Mouse (Mus musculus): Measurements from ENCODE around the gene Ctnna3.
"Not testable (repeated sequence)": the region's sequence is repeated elsewhere in the genome, so short reads cannot be mapped to it uniquely, and the experiment has no call there.

The Ctnna3 gene

DNA sequence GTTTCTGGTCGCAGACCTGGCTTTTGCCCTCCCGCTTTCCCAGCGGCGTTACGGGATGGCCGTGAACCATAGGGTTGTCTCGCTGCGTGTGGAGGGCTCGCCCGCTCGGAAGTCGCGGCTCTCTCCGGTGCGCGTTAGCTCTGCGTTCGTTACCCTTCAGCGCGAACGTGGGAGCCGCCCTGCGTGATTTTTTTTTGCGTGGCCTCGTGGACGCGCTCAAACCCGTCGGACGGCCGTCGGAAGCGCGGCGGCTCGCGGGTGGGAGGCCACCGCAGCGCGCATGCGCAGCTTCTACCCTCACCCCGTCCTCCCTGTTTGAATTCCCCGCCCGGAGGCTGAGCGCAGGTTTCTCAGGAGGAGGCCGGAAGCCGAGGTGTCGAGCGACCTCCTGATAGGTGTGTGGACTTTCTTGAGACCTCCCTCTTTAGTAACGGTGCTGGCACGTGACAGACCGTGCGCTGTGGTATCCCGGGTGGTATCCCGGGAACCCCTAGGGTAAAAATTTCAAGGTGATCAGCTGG, at the start of gene Ctnna3:
Gene Ctnna3, plus strand, starts transcription at position 314 of the 521 bp plus-strand sequence.
- DNase-seq = peak; percentile 97

DNA sequence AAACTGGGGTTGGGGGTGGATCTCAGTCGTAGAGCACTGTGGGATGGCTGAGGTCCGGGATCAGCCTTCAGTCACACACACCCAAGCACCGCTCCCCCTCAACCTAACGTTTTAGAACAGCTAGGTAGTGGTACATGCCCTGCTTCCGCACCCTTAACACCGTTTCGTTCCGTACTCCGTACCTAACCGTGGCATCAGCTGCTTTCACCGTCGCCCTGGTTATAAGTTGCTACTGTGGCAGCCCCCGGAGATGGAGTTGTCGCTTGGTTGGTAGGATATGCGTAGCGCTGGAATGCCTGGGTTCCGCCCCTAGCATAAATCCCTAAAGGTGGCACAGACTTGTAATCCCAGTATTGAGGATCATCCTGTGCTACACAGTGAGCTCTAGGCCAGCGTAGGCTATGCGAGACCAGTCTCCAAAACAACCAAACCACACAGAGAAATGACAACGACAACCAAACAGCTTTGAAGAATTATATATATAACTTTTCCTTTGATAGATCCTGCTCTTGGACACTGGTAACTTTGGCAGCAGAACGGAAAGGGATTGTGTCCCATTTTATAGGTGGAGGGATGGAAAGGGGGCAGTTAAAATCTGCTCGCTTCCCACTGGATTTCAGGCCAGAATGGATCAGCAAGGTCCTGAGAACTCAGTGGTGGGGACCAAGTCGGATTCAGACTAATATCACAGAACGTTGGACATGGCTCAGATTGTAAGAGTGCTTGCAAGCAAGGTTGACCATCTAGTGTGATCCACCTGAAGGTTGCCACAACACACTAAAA, 48.2 kb upstream of the Ctnna3 start, which contains the start of gene Sirt1:
Gene Sirt1, minus strand, starts transcription at position 207 of the 783 bp plus-strand sequence.
- peak; percentile 19 for DNase-seq

DNA sequence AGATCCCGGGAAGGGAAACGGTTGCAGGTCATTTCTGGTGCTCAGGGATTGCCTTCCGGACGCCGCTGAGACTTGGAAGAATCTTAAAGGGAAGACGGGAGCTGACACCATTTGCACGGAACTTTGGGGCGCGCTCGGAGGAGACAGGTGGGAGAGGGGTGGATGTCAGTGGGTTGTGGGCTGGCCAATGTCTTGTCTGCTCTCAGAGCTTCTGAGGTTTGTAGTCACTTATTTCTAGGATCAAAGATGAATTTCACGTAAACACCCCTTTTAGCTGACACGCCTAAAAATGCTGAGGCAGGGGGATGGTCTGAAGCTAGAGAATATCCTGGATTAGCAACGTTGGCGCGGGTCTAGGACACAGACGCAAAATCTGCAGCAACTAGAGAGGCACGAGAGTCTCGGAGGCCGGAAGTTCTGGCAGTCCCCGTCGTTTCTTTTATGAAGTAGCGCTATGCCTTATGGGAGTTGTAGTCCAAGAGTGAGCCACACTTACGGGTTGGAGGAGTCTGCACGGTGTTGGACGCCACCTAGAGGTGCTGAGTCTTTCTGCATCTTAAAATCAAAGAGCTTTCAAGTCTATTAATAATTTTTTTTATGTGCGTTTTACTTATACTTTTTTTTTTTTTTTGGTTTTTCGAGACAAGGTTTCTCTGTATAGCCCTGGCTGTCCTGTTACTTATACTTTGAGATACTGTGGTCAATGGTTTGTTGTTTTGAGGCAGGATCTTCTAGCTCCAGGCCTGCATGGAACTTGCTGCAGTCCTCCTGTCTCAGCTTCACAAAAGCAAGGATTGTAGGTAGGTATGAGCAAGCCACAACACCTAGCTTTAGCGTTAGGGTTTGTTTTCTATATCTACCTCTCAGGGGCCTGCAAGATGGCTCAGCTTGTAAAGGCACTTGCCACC, 47.3 kb upstream of the Ctnna3 start, which contains the start of gene Dnajc12:
Gene Dnajc12, plus strand, starts transcription at position 72 of the 908 bp plus-strand sequence.
- DNase-seq = peak; percentile 99

DNA sequence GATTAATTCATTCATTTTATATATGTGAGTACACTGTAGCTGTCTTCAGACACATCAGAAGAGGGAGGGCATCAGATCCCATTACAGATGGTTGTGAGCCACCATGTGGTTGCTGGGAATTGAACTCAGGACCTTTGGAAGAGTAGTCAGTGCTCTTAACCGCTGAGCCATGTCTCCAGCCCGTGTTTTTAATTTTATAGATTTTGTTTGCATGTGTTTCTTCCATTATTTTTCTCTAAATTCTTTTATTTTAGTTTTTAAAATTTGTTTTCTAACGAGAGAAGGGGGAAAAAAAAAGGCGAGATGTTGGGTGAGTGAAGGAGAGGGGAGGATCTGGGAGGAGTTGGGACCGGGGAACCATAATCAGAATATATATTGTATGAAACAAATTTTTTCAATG, 44.0 kb upstream of the Ctnna3 start:
- DNase-seq = not testable (repeated sequence)

DNA sequence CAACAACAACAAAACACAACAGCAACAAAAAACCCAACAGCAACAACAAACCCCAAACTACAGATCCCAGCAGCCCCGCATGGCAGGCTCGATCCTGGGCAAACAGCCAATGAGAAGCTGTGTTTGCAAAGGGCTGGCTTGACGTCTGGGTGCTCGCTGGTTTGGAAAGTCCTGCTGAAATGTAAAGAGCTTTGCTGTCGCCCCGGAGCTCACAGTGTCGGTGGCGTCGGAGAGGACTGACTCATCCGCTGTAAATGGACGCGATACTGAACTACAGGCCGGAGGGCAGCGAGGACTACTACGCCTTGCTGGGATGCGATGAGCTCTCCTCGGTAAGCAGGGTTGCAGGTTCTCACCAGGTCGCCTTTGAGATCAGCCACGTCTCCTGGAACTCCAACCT, 43.5 kb upstream of the Ctnna3 start:
- peak; percentile 93 for DNase-seq

DNA sequence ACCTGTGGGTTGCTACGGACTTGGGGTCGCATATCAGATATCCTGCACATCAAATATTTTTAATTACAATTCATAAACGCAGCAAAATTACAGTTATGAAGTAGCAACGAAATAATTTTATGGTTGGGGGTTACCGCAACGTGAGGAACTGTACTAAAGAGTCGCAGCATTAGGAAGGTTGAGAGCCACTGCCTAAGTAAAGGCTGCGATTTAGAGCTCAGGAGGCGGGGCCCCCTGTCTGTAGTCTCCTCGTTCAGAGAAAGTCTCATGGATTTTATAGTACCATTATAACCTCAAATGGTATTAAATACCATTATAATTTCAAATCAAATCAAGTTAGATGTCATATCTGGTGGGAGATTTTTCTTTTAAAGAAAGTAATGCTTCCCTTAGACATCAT, 42.9 kb upstream of the Ctnna3 start:
- no peak for DNase-seq

DNA sequence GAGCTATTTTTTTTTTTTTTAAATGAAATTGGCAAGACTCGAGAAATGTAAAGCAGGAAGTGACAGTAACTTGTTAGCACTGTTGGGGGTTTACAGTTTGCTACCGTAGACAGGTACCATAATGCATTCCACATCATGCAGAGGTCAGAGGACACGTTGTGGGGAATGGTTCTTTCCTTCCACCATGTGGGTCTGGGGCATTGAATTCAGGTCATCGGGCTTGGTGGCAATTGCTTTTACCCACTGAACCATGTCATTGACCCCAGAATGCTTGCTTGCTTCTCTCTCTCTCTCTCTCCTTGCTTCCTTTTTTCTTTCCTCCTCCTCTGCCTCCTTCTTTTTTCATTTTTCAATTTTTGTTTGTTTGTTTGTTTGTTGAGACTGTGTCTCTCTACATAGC, 41.0 kb upstream of the Ctnna3 start:
- peak; percentile 23 for DNase-seq

DNA sequence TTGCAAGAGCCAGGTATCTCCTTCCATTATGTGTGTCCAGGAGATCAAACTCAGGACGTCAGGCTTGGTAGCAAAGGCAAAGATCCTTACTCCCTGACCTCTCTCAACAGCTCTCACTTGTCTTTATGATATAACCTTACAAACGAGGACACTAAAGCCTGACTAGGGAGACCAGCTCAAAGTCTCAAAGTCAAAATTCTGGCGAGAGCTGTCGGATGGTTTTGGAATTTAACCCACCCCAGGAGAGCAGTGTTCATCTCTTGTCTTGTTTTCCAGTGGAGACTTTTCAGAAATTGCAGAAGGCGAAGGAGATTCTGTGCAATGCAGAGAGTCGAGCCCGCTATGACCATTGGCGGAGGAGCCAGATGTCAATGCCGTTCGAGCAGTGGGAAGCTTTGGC, 32.9 kb upstream of the Ctnna3 start:
- no peak for DNase-seq

DNA sequence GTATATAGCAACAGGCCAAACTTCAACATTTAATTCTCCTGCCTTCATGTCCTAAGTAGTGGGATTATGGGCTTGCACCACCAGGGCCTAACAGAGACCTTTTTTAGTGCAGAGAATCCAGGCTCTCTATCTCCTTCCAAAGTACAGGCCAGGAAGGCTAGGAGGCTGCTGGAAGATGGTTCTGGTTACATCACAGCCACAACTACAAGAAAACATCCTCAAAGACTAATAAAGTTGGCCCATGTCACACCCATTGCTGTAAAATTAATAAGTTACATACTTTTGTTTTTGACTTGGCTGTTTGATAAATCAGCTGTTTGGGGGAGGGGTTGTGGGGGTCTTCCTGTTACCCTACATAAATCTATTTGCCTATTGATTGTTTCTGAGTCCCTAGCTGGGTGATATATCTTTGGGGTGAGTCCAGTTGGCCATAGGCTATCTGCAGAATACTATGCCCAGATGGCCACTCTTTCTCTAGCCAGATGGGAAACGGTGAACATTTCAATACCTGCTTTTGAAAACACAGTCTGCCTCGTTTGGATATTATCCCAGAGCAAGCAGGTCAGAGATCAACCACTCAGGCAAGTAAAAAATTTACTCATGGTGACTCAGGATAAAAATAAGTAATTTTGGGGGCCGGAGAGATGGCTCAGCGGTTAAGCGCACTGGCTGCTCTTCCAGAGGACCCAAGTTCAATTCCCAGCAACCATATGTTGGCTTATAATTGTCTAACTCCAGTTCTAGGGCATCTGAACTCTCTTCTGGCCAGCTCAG, 27.0 kb upstream of the Ctnna3 start:
- no peak for DNase-seq

DNA sequence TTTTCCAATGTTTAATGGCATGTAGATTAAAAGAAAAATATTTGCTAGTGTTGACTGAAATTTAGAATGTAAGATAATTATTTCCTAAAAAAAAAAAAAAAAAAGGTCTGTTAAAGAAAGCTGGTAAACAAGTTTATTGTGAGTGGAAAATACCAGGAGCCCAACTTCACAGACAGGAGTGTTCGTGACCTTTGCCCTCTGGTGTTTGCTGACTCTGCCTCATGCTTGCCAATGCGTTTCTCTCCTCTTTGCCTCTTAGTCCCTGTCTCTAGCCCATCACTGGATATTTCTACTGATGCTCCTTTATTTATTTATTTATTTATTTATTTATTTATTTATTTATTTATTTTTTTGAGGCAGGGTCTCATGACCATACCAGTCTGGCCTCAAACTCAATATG, 26.3 kb upstream of the Ctnna3 start:
- no peak for DNase-seq

DNA sequence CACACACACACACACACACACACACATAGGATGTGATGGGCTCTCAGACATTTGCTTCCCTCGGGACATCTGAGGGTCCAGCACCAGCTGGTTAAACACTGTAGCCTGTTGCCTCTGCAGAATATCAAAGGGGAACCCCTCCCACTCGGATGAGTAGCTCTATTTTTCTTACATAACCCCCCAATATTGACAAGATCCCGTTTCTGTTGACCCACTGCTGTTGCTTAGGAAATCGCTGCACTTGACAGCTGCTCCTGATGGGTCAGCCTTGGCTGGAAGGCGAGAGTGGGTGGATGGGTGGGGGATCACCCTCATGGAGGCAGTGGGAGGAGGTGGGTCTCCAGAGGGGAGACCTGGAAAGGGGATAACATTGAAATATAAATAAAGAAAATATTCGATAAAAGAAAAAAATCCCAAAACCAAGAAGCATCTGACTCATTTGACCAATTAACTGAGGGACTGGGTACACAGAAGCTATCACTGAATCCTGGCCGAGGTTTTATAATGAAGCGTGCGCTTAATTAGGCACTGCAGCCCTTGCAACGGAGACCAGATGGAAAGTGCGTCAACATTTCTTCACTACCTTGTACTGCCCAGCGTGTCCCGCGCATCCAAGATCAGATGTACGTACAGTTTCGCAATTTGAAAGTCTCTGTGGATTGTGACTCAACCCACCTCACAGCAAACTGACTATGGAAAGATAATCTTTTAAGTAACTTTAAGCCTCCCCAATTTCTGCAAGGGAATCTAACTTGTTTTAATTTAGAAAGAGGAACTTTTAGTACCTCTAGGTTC, 19.5 kb upstream of the Ctnna3 start:
- DNase-seq = peak; percentile 37

DNA sequence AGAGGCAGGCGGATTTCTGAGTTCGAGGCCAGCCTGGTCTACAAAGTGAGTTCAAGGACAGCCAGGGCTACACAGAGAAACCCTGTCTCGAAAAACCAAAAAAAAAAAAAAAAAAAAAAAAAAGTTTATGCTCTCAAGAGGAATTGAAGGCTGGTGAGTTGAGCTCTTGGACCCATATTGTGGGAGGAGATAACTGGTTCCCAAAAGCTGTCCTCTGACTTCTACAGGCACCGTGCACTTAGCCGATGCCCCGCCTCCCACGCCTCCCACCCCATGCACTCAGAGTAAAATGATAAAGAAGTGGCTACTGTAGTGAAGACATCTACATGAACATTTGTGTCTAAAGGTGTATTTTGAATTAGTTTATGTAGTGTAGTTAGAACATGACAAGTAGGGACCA, 18.2 kb upstream of the Ctnna3 start:
- DNase-seq = not testable (repeated sequence)

DNA sequence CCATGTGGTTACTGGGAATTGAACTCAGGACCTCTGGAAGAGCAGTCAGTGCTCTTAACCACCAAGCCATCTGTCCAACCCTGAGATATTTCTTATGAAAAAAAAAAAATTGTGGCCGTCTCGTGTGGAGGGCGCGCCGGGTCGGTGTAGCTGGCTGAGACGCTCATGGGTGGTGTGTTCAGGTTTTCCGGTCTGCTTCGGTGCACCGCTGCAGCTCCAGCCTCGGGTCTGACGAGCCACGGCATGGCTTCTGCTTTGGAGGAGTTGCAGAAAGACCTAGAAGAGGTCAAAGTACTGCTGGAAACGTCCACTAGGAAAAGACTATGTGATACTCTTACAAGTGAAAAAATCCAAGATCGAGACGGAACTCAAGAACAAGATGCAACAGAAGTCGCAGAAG, 17.1 kb upstream of the Ctnna3 start:
- DNase-seq = no peak

DNA sequence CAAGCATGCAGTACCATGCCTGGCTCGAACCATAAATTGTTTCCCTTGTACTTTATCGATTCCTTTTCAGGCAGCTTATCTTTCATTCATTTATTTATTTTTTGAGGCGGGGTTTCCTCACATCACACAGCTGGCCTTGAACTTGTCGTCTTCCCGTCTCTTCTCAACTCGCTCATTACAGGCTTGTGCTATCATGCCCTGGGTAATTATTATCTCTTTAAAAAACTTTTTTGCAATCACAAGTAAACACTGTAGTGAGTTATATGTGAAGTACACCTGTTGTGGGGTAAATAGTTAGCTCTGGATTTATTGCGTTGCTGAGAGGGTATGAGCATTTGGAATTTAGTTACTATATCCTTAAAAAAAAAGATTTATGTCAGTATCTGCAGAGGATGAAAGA, 14.6 kb upstream of the Ctnna3 start:
- no peak for DNase-seq

DNA sequence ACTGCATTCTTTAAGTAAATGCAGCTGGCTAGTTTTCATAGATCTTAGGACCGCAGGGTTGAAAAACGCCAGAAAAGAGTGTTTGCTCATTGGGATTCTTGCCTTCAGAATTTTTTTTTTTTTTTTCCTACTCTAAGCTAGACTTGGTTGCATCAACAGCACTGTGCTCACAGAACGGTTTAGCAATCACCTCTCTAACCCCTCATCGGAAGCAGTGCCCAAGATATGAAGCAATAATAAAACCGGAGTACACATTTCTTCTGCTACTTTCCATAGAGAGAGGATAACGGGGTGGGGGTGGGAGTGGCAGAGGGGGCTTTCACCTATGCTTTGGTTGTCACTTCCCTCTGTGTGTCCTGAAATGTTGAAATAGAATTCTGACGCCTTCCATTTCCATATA, 14.0 kb upstream of the Ctnna3 start:
- DNase-seq = no peak

DNA sequence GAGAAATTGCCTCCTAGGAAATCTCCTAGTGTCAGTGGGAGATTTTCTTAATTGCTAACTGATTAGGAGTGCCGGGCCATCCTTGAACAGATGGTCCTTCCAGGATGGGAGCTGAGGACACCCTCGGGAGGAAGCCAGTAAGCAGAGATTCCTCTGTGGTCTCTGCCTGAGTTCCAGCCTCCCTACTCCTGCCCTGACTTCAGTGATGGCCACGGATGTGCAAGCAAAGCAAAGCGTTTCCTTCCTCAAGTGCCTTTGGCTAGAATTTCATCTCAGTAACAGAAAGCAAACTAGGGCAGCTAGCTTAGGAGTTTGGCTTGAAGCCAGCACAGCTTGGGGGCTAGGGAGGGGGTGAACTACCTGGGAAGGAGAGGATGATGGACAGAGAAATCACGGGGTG, 12.8 kb upstream of the Ctnna3 start:
- peak; percentile 32 for DNase-seq

DNA sequence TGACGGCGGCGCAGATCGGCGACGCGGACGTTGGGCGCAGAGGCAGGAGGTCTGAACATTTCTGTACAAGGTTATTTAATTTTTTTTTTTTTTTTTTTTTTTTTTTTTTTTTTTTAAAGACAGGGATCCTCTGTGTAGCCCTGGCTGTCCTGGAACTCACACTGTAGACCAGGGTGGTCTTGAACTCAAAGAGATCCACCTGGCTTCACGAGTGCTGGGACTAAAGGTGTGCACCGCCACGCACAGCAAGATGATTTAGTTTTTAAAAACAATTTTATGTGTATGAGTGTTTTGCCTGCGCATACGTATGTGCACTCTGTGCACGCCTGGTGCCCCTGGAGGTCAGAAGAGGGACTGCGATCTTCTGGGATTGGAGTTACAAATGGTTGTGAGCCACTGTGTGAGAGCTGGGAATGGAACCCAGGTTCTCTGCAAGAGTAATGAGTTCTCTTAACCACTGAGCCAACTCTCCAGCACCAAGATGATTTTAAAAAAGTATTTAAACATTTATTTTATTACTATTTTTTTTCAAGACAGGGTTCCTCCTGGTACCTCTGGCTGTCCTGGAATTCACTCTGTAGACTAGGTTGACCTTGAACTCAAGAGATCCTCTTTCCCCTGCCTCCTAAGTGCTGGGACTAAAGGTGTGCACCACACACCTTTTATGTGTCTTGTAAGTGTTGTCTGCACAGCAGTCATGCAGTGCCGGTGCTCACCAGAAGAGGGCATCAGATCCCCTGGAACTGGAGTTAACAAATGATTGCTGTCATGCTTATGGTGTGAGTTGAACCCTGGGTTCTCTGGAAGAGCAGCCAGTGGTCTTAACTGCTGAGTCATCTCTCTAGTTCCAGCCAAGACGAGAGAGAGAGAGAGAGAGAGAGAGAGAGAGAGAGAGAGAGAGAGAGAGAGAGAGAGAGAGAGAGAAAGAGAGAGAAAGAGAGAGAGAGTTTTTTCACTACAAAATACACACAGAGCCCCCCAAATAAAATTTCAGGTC, 7.9 kb upstream of the Ctnna3 start, which contains the start of gene Gm7075:
Gene Gm7075, minus strand, starts transcription at position 51 of the 997 bp plus-strand sequence.
- DNase-seq = peak; percentile 44

DNA sequence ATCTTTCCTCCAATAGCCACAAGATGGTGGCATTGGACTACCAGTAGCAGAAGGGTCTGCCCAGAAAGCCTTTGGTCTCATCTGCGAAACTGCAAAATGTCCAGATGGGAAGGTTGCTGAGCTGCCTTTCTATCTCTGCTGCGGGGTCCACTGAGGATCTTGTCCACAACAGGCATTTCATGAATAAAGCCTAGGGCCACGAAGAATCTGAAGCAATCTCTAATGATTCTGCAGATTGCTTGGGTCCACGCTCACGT, 7.2 kb upstream of the Ctnna3 start:
- peak; percentile 11 for DNase-seq

DNA sequence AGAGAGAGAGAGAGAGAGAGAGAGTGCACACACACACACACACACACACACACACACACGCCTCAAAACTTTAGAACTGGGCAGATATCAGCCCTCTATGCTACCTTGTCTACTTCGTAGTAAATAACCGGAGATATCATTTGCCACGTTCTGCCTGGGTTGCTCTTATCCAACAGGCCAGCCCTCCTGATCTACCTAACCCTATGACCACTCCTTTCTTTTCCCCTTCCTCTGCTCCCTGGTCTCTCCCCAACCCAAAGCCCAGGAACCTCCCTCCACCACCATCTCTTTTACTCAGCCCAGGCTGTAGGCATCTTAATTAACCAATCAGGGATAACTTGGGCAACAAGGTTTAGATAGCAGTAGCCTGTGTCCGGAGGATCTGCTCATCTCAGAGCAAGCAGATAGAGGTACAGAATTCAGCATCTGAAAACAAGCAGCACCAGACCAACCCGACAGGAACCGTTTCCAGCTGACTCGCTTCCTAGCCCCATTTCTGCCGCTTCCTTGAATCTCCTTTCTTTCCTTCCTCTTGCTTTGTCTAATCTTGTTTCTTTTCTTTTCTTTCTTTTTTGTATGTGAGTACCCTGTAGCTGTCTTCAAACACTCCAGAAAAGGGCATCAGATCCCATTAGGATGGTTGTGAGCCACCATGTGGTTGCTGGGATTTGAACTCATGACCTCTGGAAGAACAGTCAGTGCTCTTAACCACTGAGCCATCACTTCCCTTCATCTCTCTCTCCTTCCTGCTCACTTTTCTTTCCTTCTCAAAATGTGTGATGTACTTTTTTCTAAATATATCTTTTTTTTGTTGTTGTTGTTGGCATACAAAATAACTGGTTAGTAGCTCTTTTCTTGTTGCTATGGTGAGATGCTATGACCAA, 6.1 kb upstream of the Ctnna3 start:
- DNase-seq = no peak

DNA sequence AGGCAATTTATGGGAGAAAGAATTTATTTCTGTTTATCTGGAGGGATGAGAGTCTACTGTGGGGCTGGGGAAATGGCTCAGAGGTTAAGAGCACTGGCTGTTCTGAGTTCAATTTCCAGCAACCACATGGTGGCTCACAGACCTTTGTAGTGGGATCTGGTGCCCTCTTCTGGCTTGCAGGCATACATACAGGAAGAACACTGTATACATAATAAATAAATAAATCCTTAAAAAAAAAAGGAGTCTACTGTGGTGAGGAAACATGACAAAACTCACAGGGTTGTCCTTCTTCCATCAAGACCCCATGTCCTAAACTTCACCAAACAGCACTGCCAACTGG, 5.5 kb upstream of the Ctnna3 start:
- peak; percentile 26 for DNase-seq

Data from retina, postnatal 1 day (tissue).